Mouse (Mus musculus): Measurements from ENCODE around the gene 4930404H24Rik. TPM values are rescaled to one million over a fixed set of nuclear protein-coding genes. Genes with fewer than 3 reads are reported as not detected.
"Not testable (repeated sequence)": the region's sequence is repeated elsewhere in the genome, so short reads cannot be mapped to it uniquely, and the experiment has no call there.

The 4930404H24Rik gene
- polyA plus RNA-seq, 1 experiment from 2014 or later: not detected

GRCm38 (mm10) chr2:153484071-153484470 is 8.5 kb upstream of the 4930404H24Rik start:
- Histone ChIP-seq H3K9me3 (replicated peaks; ENCODE audit: control insufficient read depth, low read length) (no peaks in the 10 kb centered on the region), H3K4me3 (ENCODE audit: low read depth, low read length) (no peak overlapping the region), H3K36me3 (ENCODE audit: control insufficient read depth, insufficient read depth, low read length) (no peaks in the 10 kb centered on the region), H3K9ac (ENCODE audit: low read length) (peak overlapping the region; percentile 49), H3K4me2 (ENCODE audit: low read length) (peak overlapping the region; percentile 25), H3K27me3 (replicated peaks; ENCODE audit: control insufficient read depth, insufficient read depth, low read length) (no peaks in the 10 kb centered on the region), H3K27ac (ENCODE audit: low read depth, low read length) (peak overlapping the region; percentile 92), H3K4me1 (ENCODE audit: control insufficient read depth, insufficient read depth, low read length) (peaks cover 29% of the 10 kb centered on the region)
- DNase-seq (ENCODE audit: low spot score) (peak; percentile 78), ATAC-seq (peak; percentile 69)
- WGBS: 8% methylated on average over 4 of the region's 4 CpGs

- no peak for DNase-seq (ENCODE audit: low spot score)
- WGBS: 81% methylated on average over 1 of the region's 1 CpGs
- Histone ChIP-seq H3K4me1 (ENCODE audit: control insufficient read depth, insufficient read depth, low read length) (peaks cover 32% of the 10 kb centered on the region), H3K4me3 (ENCODE audit: low read depth, low read length) (no peak overlapping the region), H3K36me3 (ENCODE audit: control insufficient read depth, insufficient read depth, low read length) (no peaks in the 10 kb centered on the region), H3K4me2 (ENCODE audit: low read length) (no peak overlapping the region), H3K9ac (ENCODE audit: low read length) (no peak overlapping the region), H3K27me3 (replicated peaks; ENCODE audit: control insufficient read depth, insufficient read depth, low read length) (no peaks in the 10 kb centered on the region), H3K9me3 (replicated peaks; ENCODE audit: control insufficient read depth, low read length) (no peaks in the 10 kb centered on the region), H3K27ac (ENCODE audit: low read depth, low read length) (no peak overlapping the region)
- no peak for ATAC-seq
Observed at GRCm38 (mm10) chr2:153490116-153490515, 2.5 kb upstream of the 4930404H24Rik start.

- WGBS: 21% methylated on average over 5 of the region's 5 CpGs
- DNase-seq (ENCODE audit: low spot score) (no peak), ATAC-seq (no peak)
- no peak overlapping the region for H3K9ac ChIP-seq (ENCODE audit: low read length)
- H3K27me3 ChIP-seq (replicated peaks; ENCODE audit: control insufficient read depth, insufficient read depth, low read length): no peaks in the 10 kb centered on the region
- H3K9me3 ChIP-seq (replicated peaks; ENCODE audit: control insufficient read depth, low read length): no peaks in the 10 kb centered on the region
- peak overlapping the region; percentile 95; the same call in 1 of the 2 replicates for H3K27ac ChIP-seq (ENCODE audit: low read depth, low read length)
- peak overlapping the region; percentile 92; the same call in 1 of the 2 replicates for H3K4me2 ChIP-seq (ENCODE audit: low read length)
- H3K4me1 ChIP-seq (ENCODE audit: control insufficient read depth, insufficient read depth, low read length): peaks cover 32% of the 10 kb centered on the region
- no peaks in the 10 kb centered on the region for H3K36me3 ChIP-seq (ENCODE audit: control insufficient read depth, insufficient read depth, low read length)
- no peak overlapping the region for H3K4me3 ChIP-seq (ENCODE audit: low read depth, low read length)
Observed at GRCm38 (mm10) chr2:153490940-153491339, 1.6 kb upstream of the 4930404H24Rik start.

- Histone ChIP-seq H3K36me3 (ENCODE audit: control insufficient read depth, insufficient read depth, low read length) (no peaks in the 10 kb centered on the region), H3K4me2 (ENCODE audit: low read length) (peak overlapping the region; percentile 92), H3K9me3 (replicated peaks; ENCODE audit: control insufficient read depth, low read length) (no peaks in the 10 kb centered on the region), H3K4me3 (ENCODE audit: low read depth, low read length) (peak overlapping the region; percentile 53), H3K4me1 (ENCODE audit: control insufficient read depth, insufficient read depth, low read length) (peaks cover 38% of the 10 kb centered on the region), H3K27ac (ENCODE audit: low read depth, low read length) (peak overlapping the region; percentile 95), H3K27me3 (replicated peaks; ENCODE audit: control insufficient read depth, insufficient read depth, low read length) (no peaks in the 10 kb centered on the region), H3K9ac (ENCODE audit: low read length) (peak overlapping the region; percentile 77)
- WGBS: 9% methylated on average over 18 of the region's 18 CpGs
- DNase-seq (ENCODE audit: low spot score): peak; percentile 71
- ATAC-seq: peak; percentile 1; the same call in 1 of the 2 replicates
Observed at GRCm38 (mm10) chr2:153491512-153492178, 945 bp upstream of the 4930404H24Rik start.

- 0% methylated on average over 13 of the region's 24 CpGs for WGBS
- Histone ChIP-seq H3K9me3 (replicated peaks; ENCODE audit: control insufficient read depth, low read length) (no peaks in the 10 kb centered on the region), H3K27me3 (replicated peaks; ENCODE audit: control insufficient read depth, insufficient read depth, low read length) (no peaks in the 10 kb centered on the region), H3K4me3 (ENCODE audit: low read depth, low read length) (peak overlapping the region; percentile 53), H3K27ac (ENCODE audit: low read depth, low read length) (peak overlapping the region; percentile 95), H3K4me1 (ENCODE audit: control insufficient read depth, insufficient read depth, low read length) (peaks cover 43% of the 10 kb centered on the region), H3K36me3 (ENCODE audit: control insufficient read depth, insufficient read depth, low read length) (no peaks in the 10 kb centered on the region), H3K4me2 (ENCODE audit: low read length) (peak overlapping the region; percentile 92), H3K9ac (ENCODE audit: low read length) (peak overlapping the region; percentile 77)
- no peak for DNase-seq (ENCODE audit: low spot score)
- ATAC-seq: peak; percentile 35
Observed at GRCm38 (mm10) chr2:153492179-153492517, 442 bp upstream of the 4930404H24Rik start.

GRCm38 (mm10) chr2:153493393-153493731 is 772 bp downstream of the 4930404H24Rik start:
- H3K9ac ChIP-seq (ENCODE audit: low read length): peak overlapping the region; percentile 77; the same call in 1 of the 2 replicates
- H3K4me2 ChIP-seq (ENCODE audit: low read length): peak overlapping the region; percentile 92
- peak overlapping the region; percentile 53 for H3K4me3 ChIP-seq (ENCODE audit: low read depth, low read length)
- peaks cover 52% of the 10 kb centered on the region for H3K4me1 ChIP-seq (ENCODE audit: control insufficient read depth, insufficient read depth, low read length)
- DNase-seq (ENCODE audit: low spot score): no peak
- no peaks in the 10 kb centered on the region for H3K9me3 ChIP-seq (replicated peaks; ENCODE audit: control insufficient read depth, low read length)
- no peaks in the 10 kb centered on the region for H3K36me3 ChIP-seq (ENCODE audit: control insufficient read depth, insufficient read depth, low read length)
- 21% methylated on average over 2 of the region's 2 CpGs for WGBS
- no peaks in the 10 kb centered on the region for H3K27me3 ChIP-seq (replicated peaks; ENCODE audit: control insufficient read depth, insufficient read depth, low read length)
- peak overlapping the region; percentile 95 for H3K27ac ChIP-seq (ENCODE audit: low read depth, low read length)
- no peak for ATAC-seq

- Histone ChIP-seq H3K36me3 (ENCODE audit: control insufficient read depth, insufficient read depth, low read length) (no peaks in the 10 kb centered on the region), H3K4me3 (ENCODE audit: low read depth, low read length) (no peak overlapping the region), H3K4me1 (ENCODE audit: control insufficient read depth, insufficient read depth, low read length) (peaks cover 52% of the 10 kb centered on the region), H3K9me3 (replicated peaks; ENCODE audit: control insufficient read depth, low read length) (no peaks in the 10 kb centered on the region), H3K27ac (ENCODE audit: low read depth, low read length) (peak overlapping the region; percentile 95), H3K27me3 (replicated peaks; ENCODE audit: control insufficient read depth, insufficient read depth, low read length) (no peaks in the 10 kb centered on the region), H3K4me2 (ENCODE audit: low read length) (peak overlapping the region; percentile 92), H3K9ac (ENCODE audit: low read length) (peak overlapping the region; percentile 17; the same call in 1 of the 2 replicates)
- WGBS: 19% methylated on average over 6 of the region's 6 CpGs
- DNase-seq (ENCODE audit: low spot score) (no peak), ATAC-seq (no peak)
Observed at GRCm38 (mm10) chr2:153493781-153494292, 1.2 kb downstream of the 4930404H24Rik start.

GRCm38 (mm10) chr2:153494293-153494811 is 1.8 kb downstream of the 4930404H24Rik start:
- DNase-seq (ENCODE audit: low spot score) (no peak), ATAC-seq (no peak)
- Histone ChIP-seq H3K9ac (ENCODE audit: low read length) (peak overlapping the region; percentile 17), H3K4me3 (ENCODE audit: low read depth, low read length) (no peak overlapping the region), H3K9me3 (replicated peaks; ENCODE audit: control insufficient read depth, low read length) (no peaks in the 10 kb centered on the region), H3K27me3 (replicated peaks; ENCODE audit: control insufficient read depth, insufficient read depth, low read length) (no peaks in the 10 kb centered on the region), H3K4me2 (ENCODE audit: low read length) (no peak overlapping the region), H3K36me3 (ENCODE audit: control insufficient read depth, insufficient read depth, low read length) (no peaks in the 10 kb centered on the region), H3K4me1 (ENCODE audit: control insufficient read depth, insufficient read depth, low read length) (peaks cover 52% of the 10 kb centered on the region), H3K27ac (ENCODE audit: low read depth, low read length) (peak overlapping the region; percentile 74)
- WGBS: 18% methylated on average over 9 of the region's 9 CpGs

GRCm38 (mm10) chr2:153495391-153495790 is 2.8 kb downstream of the 4930404H24Rik start:
- not testable (repeated sequence) for H3K9ac ChIP-seq (ENCODE audit: low read length); H3K36me3 ChIP-seq (ENCODE audit: control insufficient read depth, insufficient read depth, low read length); H3K27ac ChIP-seq (ENCODE audit: low read depth, low read length); ATAC-seq; H3K9me3 ChIP-seq (replicated peaks; ENCODE audit: control insufficient read depth, low read length); H3K4me3 ChIP-seq (ENCODE audit: low read depth, low read length); H3K27me3 ChIP-seq (replicated peaks; ENCODE audit: control insufficient read depth, insufficient read depth, low read length); H3K4me2 ChIP-seq (ENCODE audit: low read length); DNase-seq (ENCODE audit: low spot score)
- peaks cover 52% of the 10 kb centered on the region for H3K4me1 ChIP-seq (ENCODE audit: control insufficient read depth, insufficient read depth, low read length)
- WGBS: 88% methylated on average over 4 of the region's 4 CpGs
